Mouse (Mus musculus) left cerebral cortex, postnatal 14 days (tissue): ENCODE measurements around the gene Atg5. TPM values are rescaled to one million over a fixed set of nuclear protein-coding genes. Genes with fewer than 3 reads are reported as not detected.

Experiments
- microRNA-seq, 2 experiments: library from miRNA; unstranded; fragments of <30 nt; microRNA quantifications; one replicate each; pipeline ENCODE4 v1.2.0; 2022
- total RNA-seq, 2 experiments: library from RNA; stranded (reverse); gene quantifications; 2 replicates each; pipeline ENCODE4 v1.2.3; 2021

The Atg5 gene
- total RNA-seq, 2 experiments from 2014 or later = 21.2 to 21.4 TPM

Small RNA genes lying within 50 kb of the gene (microRNA-seq; reads per million reads assigned to microRNA genes)
- gene Mir1929 = 0 to 0.79 reads per million in 2 experiments

Other genes starting within 250 kb of the Atg5 start
- under 1 TPM; 0.64 to 0.91 TPM for gene Crybg1, start 119.5 kb upstream of the Atg5 start, total RNA-seq